Mouse (Mus musculus) hematopoietic stem cell, adult 5-6 weeks (primary cell): Measurements from ENCODE around the gene Btbd35f29. TPM values are rescaled to one million over a fixed set of nuclear protein-coding genes. Genes with fewer than 3 reads are reported as not detected.
"Not testable (repeated sequence)": the region's sequence is repeated elsewhere in the genome, so short reads cannot be mapped to it uniquely, and the experiment has no call there.

ENCODE experiments used
- ATAC-seq, 2 experiments: fragments of 125-278 bp in 1 of 2; replicated peaks in 1 of 2; 2 replicates each; pipeline ENCODE4 v1.8.0; 2016 to 2017; ENCODE audit warnings: inconsistent platforms in 2 of 2, mild to moderate bottlenecking in 2 of 2, moderate number of reproducible peaks in 2 of 2, low read depth in 1 of 2, moderate TSS enrichment in 1 of 2; ENCODE audit not compliant: low FRiP score in 2 of 2, poor library complexity in 2 of 2, severe bottlenecking in 2 of 2, insufficient read depth in 1 of 2, low TSS enrichment in 1 of 2
- total RNA-seq: library from RNA; stranded (forward); fragments of 172-1452, 232-1000 nt; gene quantifications from 2 replicates; pipeline ENCODE4 v1.2.3, GENCODE M21; 2017

The Btbd35f29 gene
- total RNA-seq = not detected in 2 replicates

- not testable (repeated sequence) for ATAC-seq
Measured at GRCm38 (mm10) chrX:31117374-31117773, at the start of gene Btbd35f29. Btbd35f29 (plus strand) TSS chrX:31117674.

- ATAC-seq = not testable (repeated sequence)
Measured at GRCm38 (mm10) chrX:31141416-31141815, 23.9 kb downstream of the Btbd35f29 start.

- ATAC-seq = not testable (repeated sequence)
Measured at GRCm38 (mm10) chrX:31145144-31145543, 27.7 kb downstream of the Btbd35f29 start.

GRCm38 (mm10) chrX:31145835-31146234, 28.4 kb downstream of the Btbd35f29 start:
- ATAC-seq = not testable (repeated sequence)

- not testable (repeated sequence) for ATAC-seq
Measured at GRCm38 (mm10) chrX:31158534-31159085, 41.1 kb downstream of the Btbd35f29 start.

- not testable (repeated sequence) for ATAC-seq
Measured at GRCm38 (mm10) chrX:31159450-31160322, 42.2 kb downstream of the Btbd35f29 start.

- ATAC-seq = not testable (repeated sequence)
Measured at GRCm38 (mm10) chrX:31160554-31160953, 43.1 kb downstream of the Btbd35f29 start.

GRCm38 (mm10) chrX:31162638-31163037, 45.2 kb downstream of the Btbd35f29 start:
- not testable (repeated sequence) for ATAC-seq

- ATAC-seq = not testable (repeated sequence)
Measured at GRCm38 (mm10) chrX:31165193-31165592, 47.7 kb downstream of the Btbd35f29 start.

Other genes with a start within 250 kb of the Btbd35f29 start
- gene Spin2f, start 136.2 kb downstream of the Btbd35f29 start, total RNA-seq = not detected in 2 replicates
- gene Btbd35f26, start 218.8 kb downstream of the Btbd35f29 start, total RNA-seq = not detected in 2 replicates